In the genomic region with DNA sequence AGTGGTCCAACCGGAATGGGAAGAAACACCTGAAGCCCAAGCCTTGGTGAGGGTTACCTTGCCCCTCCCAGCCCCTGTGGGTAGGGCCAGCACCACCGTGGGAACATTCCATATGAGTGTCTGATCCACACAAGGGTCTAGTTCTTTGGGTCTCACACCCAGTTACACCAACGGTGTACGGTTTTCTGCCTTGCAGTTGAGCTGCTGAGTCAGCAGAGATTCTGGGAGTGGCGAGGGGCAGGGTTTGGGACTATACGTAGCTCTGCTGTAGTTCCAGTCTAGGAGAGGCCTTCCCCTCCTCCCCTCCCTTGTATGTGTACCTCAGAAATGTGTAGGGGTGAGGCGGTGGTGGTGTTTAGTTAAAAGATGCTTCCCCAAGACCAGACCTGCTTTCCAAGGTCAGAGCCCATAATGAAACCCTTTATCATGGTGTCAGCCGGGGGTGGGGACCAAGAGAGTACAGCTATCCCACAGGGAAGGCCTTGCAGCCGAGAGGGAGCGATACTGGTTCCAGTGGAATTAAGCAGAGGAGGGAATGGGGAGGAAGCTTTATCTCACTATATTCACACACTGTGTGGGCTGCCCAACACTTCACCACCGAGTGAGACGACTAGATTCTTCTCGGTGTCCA, we compare ENCODE assay signal across 7 mouse cellular contexts. TPM values are rescaled to one million over a fixed set of nuclear protein-coding genes. Genes with fewer than 3 reads are reported as not detected.
DNase-seq lines count a peak whose midpoint lies in the region; ATAC-seq and TF ChIP-seq lines count a peak whose summit lies in the region.

No protein-coding gene starts in this region.

- TF ChIP-seq EP300 in ES-Bruce4 (IDR thresholded peaks at IDR 0.05; ENCODE audit: insufficient read depth, low read depth, low read length) = no peak
- TF ChIP-seq EP300 in lung, postnatal 0 days (IDR thresholded peaks at IDR 0.05) = no peak

- no peaks in the 10 kb centered on the region for H3K27me3 ChIP-seq in ES-Bruce4 (ENCODE audit: control insufficient read depth, insufficient read depth, low read length, poor library complexity, severe bottlenecking)
- H3K27me3 ChIP-seq in hindbrain, embryonic 15.5 days = no peaks in the 10 kb centered on the region
- no peaks in the 10 kb centered on the region for H3K27me3 ChIP-seq in lung, postnatal 0 days (replicated peaks; ENCODE audit: insufficient read depth, low read length)
- H3K27me3 ChIP-seq in stomach, embryonic 16.5 days (ENCODE audit: control insufficient read depth, insufficient read depth, low read length) = no peaks in the 10 kb centered on the region

- H3K4me3 ChIP-seq in ES-Bruce4 (ENCODE audit: low read depth, low read length) = peak overlapping the region; percentile 69
- peak overlapping the region; percentile 74 for H3K4me3 ChIP-seq in hindbrain, embryonic 15.5 days
- no peak overlapping the region; the same call in 1 of the 2 replicates for H3K4me3 ChIP-seq in lung, postnatal 0 days (ENCODE audit: low read depth, low read length)
- H3K4me3 ChIP-seq in stomach, embryonic 16.5 days (replicated peaks; ENCODE audit: low read length) = peak overlapping the region; percentile 70

- H3K36me3 ChIP-seq in ES-Bruce4 (ENCODE audit: control insufficient read depth, insufficient read depth, low read length, poor library complexity, severe bottlenecking) = no peaks in the 10 kb centered on the region
- no peaks in the 10 kb centered on the region for H3K36me3 ChIP-seq in hindbrain, embryonic 15.5 days
- H3K36me3 ChIP-seq in lung, postnatal 0 days (ENCODE audit: insufficient read depth, low read length) = no peaks in the 10 kb centered on the region
- H3K36me3 ChIP-seq in stomach, embryonic 16.5 days (ENCODE audit: control insufficient read depth, insufficient read depth, low read length) = no peaks in the 10 kb centered on the region

- WGBS in hindbrain, embryonic 15.5 days = 35% methylated on average over 13 of the region's 13 CpGs
- WGBS in lung, postnatal 0 days = 27% methylated on average over 13 of the region's 13 CpGs
- WGBS in stomach, embryonic 16.5 days = 18% methylated on average over 13 of the region's 13 CpGs

- H3K4me1 ChIP-seq in ES-Bruce4 (ENCODE audit: control insufficient read depth, insufficient read depth, low read length) = peaks cover 2% of the 10 kb centered on the region
- H3K4me1 ChIP-seq in hindbrain, embryonic 15.5 days (replicated peaks) = peaks cover 18% of the 10 kb centered on the region
- peaks cover 11% of the 10 kb centered on the region; the same call in 1 of the 2 replicates for H3K4me1 ChIP-seq in lung, postnatal 0 days (ENCODE audit: insufficient read depth, low read depth, low read length)
- peaks cover 12% of the 10 kb centered on the region; the same call in 1 of the 2 replicates for H3K4me1 ChIP-seq in stomach, embryonic 16.5 days (ENCODE audit: control insufficient read depth, insufficient read depth, low read length)

- peak; percentile 85 for DNase-seq in R1 (ENCODE audit: low read depth, low spot score)
- DNase-seq in lung, postnatal 0 days (ENCODE audit: low spot score) = peak; percentile 88
- DNase-seq in thymus, postnatal 4 days = no peak
- DNase-seq in right cerebral cortex, postnatal 4 days = no peak

- no peak for ATAC-seq in hindbrain, embryonic 15.5 days (ENCODE audit: low FRiP score, low read depth)
- peak; percentile 62 for ATAC-seq in lung, postnatal 0 days
- peak; percentile 61 for ATAC-seq in stomach, embryonic 16.5 days (ENCODE audit: insufficient read depth, low FRiP score)

- TF ChIP-seq POLR2A in ES-Bruce4 (IDR thresholded peaks at IDR 0.05; ENCODE audit: insufficient read depth, low read length) = no peak

- peak overlapping the region; percentile 72 for H3K9ac ChIP-seq in ES-Bruce4 (ENCODE audit: low read depth, poor library complexity, severe bottlenecking)
- no peak overlapping the region for H3K9ac ChIP-seq in hindbrain, embryonic 15.5 days
- H3K9ac ChIP-seq in lung, postnatal 0 days (replicated peaks; ENCODE audit: low read depth) = no peak overlapping the region
- H3K9ac ChIP-seq in stomach, embryonic 16.5 days (ENCODE audit: low read length) = peak overlapping the region; percentile 86

- TF ChIP-seq CTCF in ES-Bruce4 (IDR thresholded peaks at IDR 0.05; ENCODE audit: low read depth, low read length) = no peak
- no peak for TF ChIP-seq CTCF in lung, postnatal 0 days (IDR thresholded peaks at IDR 0.05)

- peak overlapping the region; percentile 83 for H3K27ac ChIP-seq in ES-Bruce4 (ENCODE audit: insufficient read depth, low read length)
- no peak overlapping the region for H3K27ac ChIP-seq in hindbrain, embryonic 15.5 days (replicated peaks)
- H3K27ac ChIP-seq in lung, postnatal 0 days (ENCODE audit: low read length) = peak overlapping the region; percentile 70
- peak overlapping the region; percentile 95 for H3K27ac ChIP-seq in stomach, embryonic 16.5 days (ENCODE audit: low read length)

- peak overlapping the region; percentile 85 for H3K4me2 ChIP-seq in hindbrain, embryonic 15.5 days
- H3K4me2 ChIP-seq in lung, postnatal 0 days (replicated peaks; ENCODE audit: low read depth, low read length) = peak overlapping the region; percentile 96
- H3K4me2 ChIP-seq in stomach, embryonic 16.5 days (ENCODE audit: low read depth, low read length) = peak overlapping the region; percentile 81

- H3K9me3 ChIP-seq in ES-Bruce4 (replicated peaks; ENCODE audit: control insufficient read depth, insufficient read depth, low read length, poor library complexity, severe bottlenecking) = no peaks in the 10 kb centered on the region
- H3K9me3 ChIP-seq in hindbrain, embryonic 15.5 days = no peaks in the 10 kb centered on the region
- no peaks in the 10 kb centered on the region for H3K9me3 ChIP-seq in lung, postnatal 0 days (ENCODE audit: low read length)
- no peaks in the 10 kb centered on the region for H3K9me3 ChIP-seq in stomach, embryonic 16.5 days (replicated peaks; ENCODE audit: control insufficient read depth, low read length)

RNA-seq across cellular contexts. Expression of a gene that starts 4.6 kb away (rescaled TPM):
- 161 and 181 TPM in 2 replicates for polyA plus RNA-seq in ES-Bruce4 (2011; ENCODE audit: insufficient read depth, insufficient read length, low read depth, missing spikeins)
- 67.9 and 69.6 TPM in 2 replicates for polyA plus RNA-seq in hindbrain, embryonic 15.5 days (2015; fragmentation: Nextera tagmentation; extraction: Ambion mirVana)
- 33.3 and 37.5 TPM in 2 replicates for polyA plus RNA-seq in lung, postnatal 0 days (2015; fragmentation: Nextera tagmentation; extraction: Ambion mirVana)
- 48.4 and 51.7 TPM in 2 replicates for polyA plus RNA-seq in stomach, embryonic 16.5 days (2015; fragmentation: Nextera tagmentation; extraction: Ambion mirVana)

RNA-seq across cellular contexts. Expression of a gene that starts 5.9 kb away (rescaled TPM):
- 1.3 and 1.6 TPM in 2 replicates for polyA plus RNA-seq in ES-Bruce4 (2011; ENCODE audit: insufficient read depth, insufficient read length, low read depth, missing spikeins)
- not detected in 2 replicates for polyA plus RNA-seq in hindbrain, embryonic 15.5 days (2015; fragmentation: Nextera tagmentation; extraction: Ambion mirVana)
- polyA plus RNA-seq in lung, postnatal 0 days (2015; fragmentation: Nextera tagmentation; extraction: Ambion mirVana) = not detected in 2 replicates
- polyA plus RNA-seq in stomach, embryonic 16.5 days (2015; fragmentation: Nextera tagmentation; extraction: Ambion mirVana) = not detected in 2 replicates

Comparison
In these comparisons a context has a peak if more than half of its experiments do, and no peak if none do; other contexts are left out.
1. H3K9ac ChIP-seq: peak in ES-Bruce4 (single experiment) and stomach, embryonic 16.5 days (single experiment); none in hindbrain, embryonic 15.5 days (single experiment) and lung, postnatal 0 days (single experiment).
2. DNase-seq: peak in R1 (single experiment) and lung, postnatal 0 days (single experiment); none in thymus, postnatal 4 days (single experiment) and right cerebral cortex, postnatal 4 days (single experiment).
3. Peak in every context shown above with its lines, with median percentiles within 50 percentile points of each other: H3K4me2 ChIP-seq.